Mouse (Mus musculus) hindbrain, embryonic 15.5 days (tissue): ENCODE results near the gene Tspan5. TPM values are rescaled to one million over a fixed set of nuclear protein-coding genes. Genes with fewer than 3 reads are reported as not detected.

ENCODE experiments used
- ATAC-seq: fragments of 200-750 bp; cut with Nextera tagmentation; 2 replicates; pipeline ENCODE4 v1.8.0; 2017; ENCODE audit warnings: low read depth, moderate number of reproducible peaks, moderate TSS enrichment; ENCODE audit not compliant: low FRiP score
- H3K27ac ChIP-seq: fragments of 300-500 bp; sonication (generic); replicated peaks from 2 replicates; pipeline ENCODE4 v1.5.1; 2015; ENCODE audit warnings: mild to moderate bottlenecking, inconsistent platforms
- H3K27me3 ChIP-seq: fragments of 300-500 bp; sonication (generic); 2 replicates; pipeline ENCODE4 v1.6.1; 2015; ENCODE audit warnings: control low read depth, inconsistent platforms
- H3K36me3 ChIP-seq: fragments of 300-500 bp; sonication (generic); 2 replicates; pipeline ENCODE4 v1.6.1; 2015; ENCODE audit warnings: control low read depth, inconsistent platforms
- H3K4me1 ChIP-seq: fragments of 300-500 bp; sonication (generic); replicated peaks from 2 replicates; pipeline ENCODE4 v1.6.1; 2015; ENCODE audit warnings: control low read depth, inconsistent platforms
- H3K4me2 ChIP-seq: fragments of 300-500 bp; sonication (generic); 2 replicates; pipeline ENCODE4 v1.6.1; 2015; ENCODE audit warnings: moderate library complexity, mild to moderate bottlenecking, inconsistent platforms
- H3K4me3 ChIP-seq: fragments of 300-500 bp; sonication (generic); 2 replicates; pipeline ENCODE4 v1.5.1; 2015; ENCODE audit warnings: mild to moderate bottlenecking, inconsistent platforms
- H3K9ac ChIP-seq: fragments of 300-500 bp; sonication (generic); 2 replicates; pipeline ENCODE4 v1.6.1; 2015; ENCODE audit warnings: inconsistent platforms
- H3K9me3 ChIP-seq: fragments of 300-500 bp; sonication (generic); 2 replicates; pipeline ENCODE4 v1.6.1; 2016; ENCODE audit warnings: control low read depth, inconsistent platforms
- WGBS: fragments of 180-500 bp; shearing (Covaris S2); methylation state at CpG from one replicate; pipeline ENCODE4 v1.1.7; 2015; 5-methylcytosine and 5-hydroxymethylcytosine counted together
- polyA plus RNA-seq: library from polyadenylated mRNA; unstranded; fragments of >200 nt; fragmentation: Nextera tagmentation; extraction: Ambion mirVana; gene quantifications from 2 replicates; pipeline ENCODE4 v1.2.1, GENCODE M21; 2015

The Tspan5 gene
- polyA plus RNA-seq, 1 experiment from 2014 or later, result 104 TPM

- ATAC-seq, result peak; percentile 9; the same call in 1 of the 2 replicates
- no peak overlapping the region for H3K4me2 ChIP-seq
- 58% methylated on average over 10 of the region's 10 CpGs for WGBS
Measured at GRCm38 (mm10) chr3:138876418-138876817, 134.4 kb downstream of the Tspan5 start.

GRCm38 (mm10) chr3:138876931-138877361, 135.0 kb downstream of the Tspan5 start:
- H3K36me3 ChIP-seq, result peaks cover 3% of the 10 kb centered on the region; the same call in 1 of the 2 replicates
- H3K27me3 ChIP-seq, result no peaks in the 10 kb centered on the region
- H3K4me3 ChIP-seq, result no peak overlapping the region
- peaks cover 19% of the 10 kb centered on the region for H3K4me1 ChIP-seq
- no peak overlapping the region for H3K4me2 ChIP-seq
- 75% methylated on average over 14 of the region's 14 CpGs for WGBS
- no peaks in the 10 kb centered on the region for H3K9me3 ChIP-seq
- no peak overlapping the region for H3K9ac ChIP-seq
- peak overlapping the region; percentile 58 for H3K27ac ChIP-seq
- no peak for ATAC-seq

More at GRCm38 (mm10) chr3:138876418-138876817, 134.4 kb downstream of the Tspan5 start:
- peaks cover 14% of the 10 kb centered on the region for H3K4me1 ChIP-seq
- H3K9me3 ChIP-seq, result no peaks in the 10 kb centered on the region
- no peak overlapping the region for H3K9ac ChIP-seq
- peaks cover 3% of the 10 kb centered on the region; the same call in 1 of the 2 replicates for H3K36me3 ChIP-seq
- H3K27ac ChIP-seq, result peak overlapping the region; percentile 58
- H3K27me3 ChIP-seq, result no peaks in the 10 kb centered on the region
- H3K4me3 ChIP-seq, result no peak overlapping the region

- peak overlapping the region; percentile 58; the same call in 1 of the 2 replicates for H3K27ac ChIP-seq
- peaks cover 3% of the 10 kb centered on the region; the same call in 1 of the 2 replicates for H3K36me3 ChIP-seq
- no peak overlapping the region for H3K9ac ChIP-seq
- 74% methylated on average over 4 of the region's 4 CpGs for WGBS
- no peaks in the 10 kb centered on the region for H3K27me3 ChIP-seq
- H3K4me3 ChIP-seq, result no peak overlapping the region
- peaks cover 27% of the 10 kb centered on the region for H3K4me1 ChIP-seq
- H3K9me3 ChIP-seq, result no peaks in the 10 kb centered on the region
- ATAC-seq, result no peak
- H3K4me2 ChIP-seq, result no peak overlapping the region
Measured at GRCm38 (mm10) chr3:138877741-138878140, 135.7 kb downstream of the Tspan5 start.

DNA sequence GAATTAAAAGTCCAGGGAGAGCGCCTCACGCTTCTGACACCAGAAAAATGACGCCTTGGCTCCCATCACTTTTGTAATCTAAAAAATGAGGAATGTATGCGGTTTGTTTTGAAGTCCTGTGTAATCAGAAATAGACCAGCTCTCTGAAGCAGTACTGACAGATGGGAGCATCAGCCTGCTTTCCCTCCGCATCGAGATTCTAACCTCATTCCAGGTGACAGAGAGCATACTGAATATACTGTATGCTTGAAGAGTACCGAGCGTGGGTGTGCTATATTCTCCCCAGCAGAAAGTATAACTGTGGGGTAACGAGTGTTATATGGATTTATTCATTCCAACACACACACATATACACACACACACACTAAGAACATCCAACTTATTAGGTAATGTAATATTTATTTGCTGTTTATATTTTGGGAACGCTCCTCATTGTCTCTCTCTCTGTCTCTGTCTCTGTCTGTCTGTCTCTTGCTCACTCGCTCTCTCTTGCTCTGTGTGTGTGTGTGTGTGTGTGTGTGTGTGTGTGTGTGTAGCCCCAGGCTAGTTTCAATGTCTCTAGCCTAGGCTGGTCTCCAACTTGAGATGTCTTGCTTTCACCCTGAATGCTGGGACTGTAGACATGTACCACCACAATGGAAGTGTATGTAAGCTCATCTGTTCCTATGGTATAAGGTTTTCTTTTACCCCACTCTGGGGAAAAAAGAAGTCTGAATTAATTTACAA, 139.2 kb downstream of the Tspan5 start:
- H3K4me2 ChIP-seq, result no peak overlapping the region
- no peaks in the 10 kb centered on the region for H3K27me3 ChIP-seq
- H3K9me3 ChIP-seq, result no peaks in the 10 kb centered on the region
- ATAC-seq, result peak; percentile 7; the same call in 1 of the 2 replicates
- WGBS, result 83% methylated on average over 11 of the region's 11 CpGs
- H3K36me3 ChIP-seq, result no peaks in the 10 kb centered on the region
- H3K9ac ChIP-seq, result no peak overlapping the region
- peaks cover 24% of the 10 kb centered on the region for H3K4me1 ChIP-seq
- no peak overlapping the region for H3K4me3 ChIP-seq
- 0 out of 2 replicates have a peak overlapping the region, but pooled peaks have one; percentile 43 for H3K27ac ChIP-seq

GRCm38 (mm10) chr3:138881725-138882347, 139.8 kb downstream of the Tspan5 start:
- no peaks in the 10 kb centered on the region for H3K36me3 ChIP-seq
- no peaks in the 10 kb centered on the region for H3K9me3 ChIP-seq
- 0 out of 2 replicates have a peak overlapping the region, but pooled peaks have one; percentile 43 for H3K27ac ChIP-seq
- H3K4me2 ChIP-seq, result no peak overlapping the region
- no peak overlapping the region for H3K9ac ChIP-seq
- 69% methylated on average over 6 of the region's 6 CpGs for WGBS
- peak; percentile 28; the same call in 1 of the 2 replicates for ATAC-seq
- peaks cover 21% of the 10 kb centered on the region for H3K4me1 ChIP-seq
- no peaks in the 10 kb centered on the region for H3K27me3 ChIP-seq
- no peak overlapping the region for H3K4me3 ChIP-seq

DNA sequence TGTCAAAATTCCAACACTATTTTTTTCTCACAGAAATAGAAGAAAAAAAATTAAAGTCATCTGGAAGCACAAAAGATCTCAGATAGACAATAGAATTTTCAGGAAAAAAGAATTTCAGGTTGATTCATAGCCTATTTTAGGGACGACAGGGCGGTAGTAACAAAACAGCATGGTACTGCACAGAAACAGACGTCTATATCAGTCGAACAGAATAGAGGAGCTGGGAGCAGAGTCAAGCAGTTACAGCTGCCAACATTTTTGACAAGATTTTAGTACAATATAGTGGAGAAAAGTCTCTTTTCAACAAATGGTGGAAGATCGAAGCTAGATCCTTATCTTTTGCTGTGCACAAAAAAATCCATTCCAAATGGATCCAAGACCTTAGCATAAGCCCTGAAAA, 144.1 kb downstream of the Tspan5 start:
- Histone ChIP-seq H3K4me2 (no peak overlapping the region), H3K36me3 (no peaks in the 10 kb centered on the region), H3K27ac (no peak overlapping the region), H3K4me3 (no peak overlapping the region), H3K9me3 (no peaks in the 10 kb centered on the region), H3K9ac (no peak overlapping the region), H3K27me3 (no peaks in the 10 kb centered on the region), H3K4me1 (peaks cover 22% of the 10 kb centered on the region)
- no peak for ATAC-seq
- 83% methylated on average over 5 of the region's 5 CpGs for WGBS

- WGBS, result 52% methylated on average over 4 of the region's 4 CpGs
- no peak for ATAC-seq
- no peak overlapping the region for H3K9ac ChIP-seq
Measured at GRCm38 (mm10) chr3:138889214-138889613, 147.2 kb downstream of the Tspan5 start.

GRCm38 (mm10) chr3:138889769-138890295, 147.8 kb downstream of the Tspan5 start:
- no peak overlapping the region for H3K27ac ChIP-seq
- WGBS, result 64% methylated on average over 10 of the region's 10 CpGs
- no peak for ATAC-seq
- no peaks in the 10 kb centered on the region for H3K36me3 ChIP-seq
- no peak overlapping the region for H3K9ac ChIP-seq
- no peak overlapping the region for H3K4me2 ChIP-seq
- no peaks in the 10 kb centered on the region for H3K9me3 ChIP-seq
- peaks cover 13% of the 10 kb centered on the region for H3K4me1 ChIP-seq
- no peak overlapping the region for H3K4me3 ChIP-seq
- no peaks in the 10 kb centered on the region for H3K27me3 ChIP-seq

More at GRCm38 (mm10) chr3:138889214-138889613, 147.2 kb downstream of the Tspan5 start:
- Histone ChIP-seq H3K4me3 (no peak overlapping the region), H3K4me1 (peaks cover 13% of the 10 kb centered on the region), H3K36me3 (no peaks in the 10 kb centered on the region), H3K4me2 (no peak overlapping the region), H3K9me3 (no peaks in the 10 kb centered on the region), H3K27me3 (no peaks in the 10 kb centered on the region), H3K27ac (no peak overlapping the region)

GRCm38 (mm10) chr3:138893520-138893919, 151.5 kb downstream of the Tspan5 start:
- Histone ChIP-seq H3K27ac (peak overlapping the region; percentile 47), H3K36me3 (peaks cover 13% of the 10 kb centered on the region), H3K4me1 (peaks cover 13% of the 10 kb centered on the region), H3K27me3 (no peaks in the 10 kb centered on the region), H3K9me3 (no peaks in the 10 kb centered on the region), H3K4me3 (no peak overlapping the region), H3K4me2 (no peak overlapping the region), H3K9ac (no peak overlapping the region)
- ATAC-seq, result no peak
- WGBS, result 39% methylated on average over 5 of the region's 5 CpGs

DNA sequence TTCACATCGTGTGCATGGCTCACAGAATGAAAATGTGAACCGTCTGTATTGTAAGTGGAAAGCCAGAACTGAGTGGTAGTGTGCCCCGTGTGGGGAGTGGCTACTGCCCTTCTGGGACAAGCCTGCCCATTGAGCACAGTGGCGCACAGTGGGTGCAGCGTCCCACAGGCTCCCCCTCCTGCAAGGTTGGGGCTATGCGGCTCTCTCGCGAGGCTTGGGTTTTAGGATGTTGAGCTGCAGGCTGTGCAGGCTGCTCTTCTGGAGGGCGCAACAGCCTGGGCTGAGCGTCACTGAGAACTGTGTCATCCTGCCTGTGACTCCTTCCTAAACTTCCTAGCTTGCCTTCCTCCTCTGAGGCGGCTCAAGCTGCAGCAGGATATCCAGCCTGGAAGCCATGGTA, 155.5 kb downstream of the Tspan5 start:
- Histone ChIP-seq H3K27ac (no peak overlapping the region), H3K9ac (no peak overlapping the region), H3K4me3 (no peak overlapping the region), H3K9me3 (no peaks in the 10 kb centered on the region), H3K36me3 (peaks cover 25% of the 10 kb centered on the region), H3K4me1 (peaks cover 7% of the 10 kb centered on the region), H3K27me3 (no peaks in the 10 kb centered on the region), H3K4me2 (no peak overlapping the region)
- no peak for ATAC-seq
- 91% methylated on average over 11 of the region's 11 CpGs for WGBS

DNA sequence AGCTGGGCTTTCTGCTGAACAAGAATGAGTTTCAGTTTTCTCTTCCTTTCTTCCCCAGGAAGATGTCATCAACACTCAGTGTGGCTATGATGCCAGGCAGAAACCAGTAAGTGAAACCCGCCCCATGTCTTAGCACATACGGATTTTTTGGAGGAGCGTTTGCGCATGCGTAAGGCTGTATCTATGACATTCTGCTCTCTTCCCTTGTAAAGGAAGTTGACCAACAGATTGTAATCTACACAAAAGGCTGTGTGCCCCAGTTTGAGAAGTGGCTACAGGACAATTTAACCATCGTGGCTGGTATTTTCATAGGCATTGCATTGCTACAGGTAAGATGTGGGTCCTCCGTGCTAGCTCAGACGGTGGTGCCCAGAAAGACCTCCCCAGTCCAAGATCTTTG, 156.1 kb downstream of the Tspan5 start:
- Histone ChIP-seq H3K4me2 (no peak overlapping the region), H3K27me3 (no peaks in the 10 kb centered on the region), H3K4me1 (peaks cover 6% of the 10 kb centered on the region), H3K9ac (no peak overlapping the region), H3K9me3 (no peaks in the 10 kb centered on the region), H3K27ac (no peak overlapping the region), H3K36me3 (peaks cover 25% of the 10 kb centered on the region), H3K4me3 (no peak overlapping the region)
- WGBS, result 97% methylated on average over 8 of the region's 8 CpGs
- ATAC-seq, result no peak

GRCm38 (mm10) chr3:138900571-138901141, 158.7 kb downstream of the Tspan5 start:
- no peaks in the 10 kb centered on the region for H3K4me1 ChIP-seq
- no peaks in the 10 kb centered on the region for H3K27me3 ChIP-seq
- ATAC-seq, result no peak
- H3K9ac ChIP-seq, result no peak overlapping the region
- no peak overlapping the region for H3K27ac ChIP-seq
- 90% methylated on average over 9 of the region's 9 CpGs for WGBS
- H3K36me3 ChIP-seq, result peaks cover 25% of the 10 kb centered on the region
- no peak overlapping the region for H3K4me2 ChIP-seq
- H3K9me3 ChIP-seq, result no peaks in the 10 kb centered on the region
- H3K4me3 ChIP-seq, result no peak overlapping the region
